Mouse (Mus musculus) kidney, postnatal 14 days (tissue): ENCODE measurements around the gene Smchd1.

ENCODE experiments used
- DNase-seq: peaks from one replicate; pipeline ENCODE4 v3.0.0; 2022; ENCODE audit warnings: mixed read lengths

Gene Smchd1

DNA sequence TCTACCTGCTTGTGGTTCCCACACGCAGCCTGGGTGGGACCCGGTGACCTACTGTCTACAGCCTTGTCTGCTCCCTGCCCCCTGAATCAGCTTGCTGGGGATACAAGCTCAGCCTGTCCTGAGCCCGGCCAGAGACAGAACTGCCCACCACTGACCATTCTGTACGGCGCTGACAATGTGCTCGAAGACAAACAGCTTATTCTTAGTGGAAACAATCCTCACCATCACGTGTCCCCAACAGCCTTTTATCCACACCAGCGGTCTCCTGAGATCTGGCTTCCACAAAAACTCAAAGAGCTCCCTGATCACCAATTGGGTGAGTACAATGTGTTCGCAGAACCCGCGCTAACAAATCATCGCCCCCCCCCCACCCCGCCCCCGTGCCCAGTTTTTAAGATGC, 166.0 kb downstream of the Smchd1 start:
- DNase-seq: no peak

DNA sequence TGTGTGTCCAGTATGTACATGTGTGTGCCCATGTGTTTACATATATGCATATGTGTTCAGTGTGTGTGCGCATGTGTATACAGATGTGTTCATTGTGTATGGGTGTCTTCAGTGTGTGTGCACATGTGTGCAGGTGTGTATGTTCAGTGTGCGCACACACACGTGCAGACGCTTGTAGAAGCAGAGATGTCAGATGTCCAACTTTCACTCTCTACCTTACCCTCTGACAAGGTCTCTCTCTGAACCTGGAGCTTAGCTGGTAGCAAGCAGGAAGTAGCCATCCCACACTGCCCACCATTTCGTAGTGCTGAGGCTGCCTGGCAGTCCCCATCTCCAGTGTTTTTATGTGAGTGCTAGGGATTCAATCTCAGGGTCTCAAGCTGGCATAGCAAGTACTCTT, 166.8 kb downstream of the Smchd1 start:
- no peak for DNase-seq

DNA sequence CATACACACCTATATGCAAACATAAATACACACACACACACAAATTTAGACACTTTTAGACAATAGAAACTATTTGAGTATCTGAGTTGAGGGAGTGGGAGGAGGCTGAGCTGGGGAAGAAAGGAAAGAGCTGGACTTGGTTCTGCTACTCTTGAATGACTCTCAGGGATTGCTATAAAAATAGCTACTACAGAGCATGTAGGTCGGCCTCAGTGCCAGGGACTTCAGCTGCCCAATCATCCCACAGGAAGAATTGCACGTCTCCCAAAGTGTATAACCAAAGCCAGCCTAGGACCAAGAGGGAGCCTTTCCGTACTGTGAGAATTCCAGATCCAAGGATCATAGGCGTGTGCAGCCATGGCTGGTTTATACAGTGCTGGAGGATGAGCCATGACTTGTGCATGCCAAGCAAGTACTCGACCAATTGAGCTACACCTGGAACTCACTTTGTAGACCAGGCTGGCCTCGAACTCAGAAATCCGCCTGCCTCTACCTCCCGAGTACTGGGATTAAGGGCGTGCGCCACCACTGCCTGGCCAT, 167.8 kb downstream of the Smchd1 start:
- DNase-seq: no peak

DNA sequence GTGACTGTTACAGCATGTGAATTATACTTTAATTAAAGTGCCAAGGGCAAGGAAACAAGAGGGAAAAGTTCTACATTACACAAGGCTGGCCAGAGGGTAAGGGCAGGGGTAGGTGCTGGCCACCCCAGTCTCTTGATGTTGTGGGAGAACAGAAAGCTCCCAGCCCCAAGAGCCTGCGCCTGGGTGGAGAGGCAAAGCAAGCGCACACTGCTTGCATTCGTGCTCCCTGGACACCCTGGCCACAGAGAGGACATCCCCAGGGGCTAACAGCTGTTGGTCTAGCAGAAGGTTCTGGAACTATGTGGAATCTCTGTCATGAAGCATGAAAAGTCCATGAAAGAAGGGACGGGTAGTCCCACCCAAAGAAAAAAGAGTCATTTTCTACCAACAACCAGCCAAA, 168.4 kb downstream of the Smchd1 start:
- no peak for DNase-seq

DNA sequence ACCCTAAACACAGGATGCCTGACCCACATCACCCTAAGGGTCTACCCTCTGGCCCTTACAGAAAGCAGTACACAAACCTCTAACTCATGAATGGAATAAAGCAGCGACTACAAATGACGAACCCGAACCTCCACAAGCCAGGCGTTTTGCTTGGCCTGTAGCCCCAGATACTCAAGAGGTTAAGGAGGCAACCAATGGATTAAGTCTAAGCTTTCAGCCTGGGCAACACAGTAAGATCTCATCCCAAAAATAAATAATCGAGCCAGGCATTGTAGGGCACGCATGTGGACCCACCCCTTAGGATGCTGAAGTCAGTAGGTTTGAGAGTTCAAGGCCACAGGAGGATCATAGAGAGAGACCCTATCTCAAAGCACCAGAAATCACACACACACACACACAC, 169.1 kb downstream of the Smchd1 start:
- DNase-seq: no peak

DNA sequence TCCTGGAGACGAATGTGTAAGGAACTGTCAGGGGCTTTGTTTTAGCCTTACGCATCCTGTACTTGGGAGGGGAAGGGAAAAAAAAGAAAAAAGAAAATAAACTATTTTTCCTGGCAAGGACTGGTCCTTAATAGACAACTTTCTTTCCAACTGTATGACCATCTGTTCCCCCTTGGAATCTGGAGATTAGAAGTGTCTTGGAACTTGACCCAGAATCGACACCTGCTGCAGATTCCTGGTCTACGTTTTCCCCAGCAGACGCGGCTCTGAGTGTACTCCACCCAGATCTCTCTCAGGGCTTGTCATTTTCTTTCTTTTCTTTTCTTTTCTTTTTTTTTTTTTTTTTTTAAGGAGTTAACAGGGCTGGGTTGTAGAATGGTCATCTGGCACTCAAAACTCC, 171.7 kb downstream of the Smchd1 start:
- DNase-seq: no peak

DNA sequence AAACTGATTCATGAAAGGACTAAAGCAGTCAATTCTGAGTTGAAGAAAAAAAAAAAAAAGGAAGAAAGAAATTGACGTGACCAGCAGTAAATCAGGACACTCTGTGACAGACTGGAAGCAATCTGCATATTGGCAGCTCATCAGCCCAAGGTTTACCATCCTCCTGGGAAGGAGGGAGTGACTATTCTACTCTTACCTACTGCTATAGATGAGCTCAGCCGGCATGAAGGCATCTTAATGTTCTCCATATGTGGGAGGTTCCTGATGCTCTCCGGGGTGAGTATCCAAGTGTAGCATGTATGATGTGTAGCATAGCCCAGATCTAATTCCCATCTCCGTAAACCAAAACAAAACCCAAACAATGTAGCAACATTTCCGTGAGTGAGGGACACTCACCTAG, 173.7 kb downstream of the Smchd1 start:
- no peak for DNase-seq

DNA sequence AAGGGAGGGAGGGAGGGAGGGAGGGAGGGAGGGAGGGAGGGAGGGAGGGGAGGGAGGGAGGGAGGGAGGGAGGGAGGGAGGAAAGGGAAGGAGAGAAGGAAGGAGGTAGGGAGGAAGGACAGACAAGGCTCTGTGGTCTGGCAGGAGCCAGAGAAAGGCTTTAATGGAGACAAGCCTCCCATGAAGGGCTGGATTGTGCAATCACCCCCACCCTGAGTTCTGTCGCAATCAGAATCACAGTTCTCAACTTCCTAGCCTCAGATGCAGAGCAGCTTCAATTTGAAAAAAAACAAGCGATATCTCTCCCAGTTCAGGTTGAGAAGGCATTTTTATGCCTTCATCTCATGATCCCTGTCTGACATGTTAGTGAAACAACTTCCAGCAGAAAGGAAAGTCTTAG, 174.8 kb downstream of the Smchd1 start:
- DNase-seq: no peak

DNA sequence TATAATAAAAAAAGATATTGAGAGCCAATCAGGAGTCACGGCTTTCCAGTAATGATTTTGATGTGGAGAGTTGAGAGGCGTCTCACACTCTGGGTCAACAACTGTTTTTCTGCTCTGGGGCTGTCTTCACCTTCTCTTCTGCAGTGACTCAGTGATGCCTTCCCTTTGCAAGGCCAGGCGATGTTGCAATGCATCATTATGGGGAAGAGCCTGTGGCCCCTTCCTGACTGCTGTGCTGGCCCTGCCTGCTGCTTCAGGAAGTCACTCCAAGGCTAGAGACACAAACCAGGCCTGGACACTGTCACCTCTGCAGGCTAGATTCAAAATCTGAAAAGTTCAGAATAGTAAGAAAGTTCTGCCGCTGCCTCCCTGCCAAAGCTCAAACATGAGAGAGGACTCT, 175.3 kb downstream of the Smchd1 start:
- no peak for DNase-seq

DNA sequence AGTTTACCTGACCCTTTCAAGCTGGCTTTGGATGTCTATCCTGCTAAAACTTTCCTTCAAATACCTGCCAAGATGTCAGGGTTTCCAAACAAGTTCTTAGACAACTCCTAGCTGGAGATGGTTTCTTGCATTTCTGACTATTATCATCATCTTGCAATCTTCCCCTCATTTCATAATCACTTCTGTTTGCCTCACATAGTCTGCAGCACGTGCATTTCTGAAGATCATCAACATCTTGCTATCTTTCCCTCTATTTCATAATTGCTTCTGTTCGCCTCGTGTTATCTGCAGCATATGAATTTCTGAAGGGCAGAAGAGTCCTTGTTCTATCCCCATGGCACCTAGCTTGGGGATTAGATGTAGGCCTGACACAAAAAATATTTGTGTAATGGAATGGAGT, 180.6 kb downstream of the Smchd1 start:
- no peak for DNase-seq
